Mouse (Mus musculus) intestine, embryonic 14.5 days (tissue): ENCODE measurements around the gene Cyp27a1. TPM values are rescaled to one million over a fixed set of nuclear protein-coding genes. Genes with fewer than 3 reads are reported as not detected.

Experiments used
- ATAC-seq: fragments of 200-750 bp; cut with Nextera tagmentation; replicated peaks from 2 replicates; pipeline ENCODE4 v1.8.0; 2017; ENCODE audit warnings: low read depth, moderate number of reproducible peaks, moderate TSS enrichment, moderate library complexity; ENCODE audit not compliant: low FRiP score, low TSS enrichment
- DNase-seq: peaks from one replicate; pipeline ENCODE4 v3.0.0-alpha.2; 2018; ENCODE audit warnings: low spot score
- H3K27ac ChIP-seq: fragments of 300-500 bp; sonication (generic); 2 replicates; pipeline ENCODE4 v1.5.1; 2014; ENCODE audit warnings: low read depth, mild to moderate bottlenecking, control low read depth
- H3K27me3 ChIP-seq: fragments of 300-500 bp; sonication (generic); replicated peaks from 2 replicates; pipeline ENCODE4 v1.6.1; 2014; ENCODE audit warnings: low read length, control low read depth; ENCODE audit not compliant: control insufficient read depth, insufficient read depth
- H3K36me3 ChIP-seq: fragments of 300-500 bp; sonication (generic); 2 replicates; pipeline ENCODE4 v1.6.1; 2014; ENCODE audit warnings: low read length, control low read depth; ENCODE audit not compliant: control insufficient read depth, insufficient read depth
- H3K4me1 ChIP-seq: fragments of 300-500 bp; sonication (generic); replicated peaks from 2 replicates; pipeline ENCODE4 v1.6.1; 2014; ENCODE audit warnings: low read length, control low read depth, mixed read lengths; ENCODE audit not compliant: control insufficient read depth, insufficient read depth
- H3K4me2 ChIP-seq: fragments of 300-500 bp; sonication (generic); 2 replicates; pipeline ENCODE4 v1.6.1; 2014; ENCODE audit warnings: low read length
- H3K4me3 ChIP-seq: fragments of 300-500 bp; sonication (generic); 2 replicates; pipeline ENCODE4 v1.5.1; 2014; ENCODE audit warnings: low read depth, low read length, control low read depth, mixed read lengths
- H3K9ac ChIP-seq: fragments of 300-500 bp; sonication (generic); 2 replicates; pipeline ENCODE4 v1.6.1; 2014; ENCODE audit warnings: mild to moderate bottlenecking, low read length
- H3K9me3 ChIP-seq: fragments of 300-500 bp; sonication (generic); 2 replicates; pipeline ENCODE4 v1.6.1; 2016; ENCODE audit warnings: low read length, control low read depth; ENCODE audit not compliant: control insufficient read depth
- WGBS: fragments of 180-500 bp; shearing (Covaris S2); extraction: QIAGEN DNeasy Blood & Tissue Kit; methylation state at CpG from one replicate; pipeline ENCODE4 v1.1.7; 2014; 5-methylcytosine and 5-hydroxymethylcytosine counted together
- polyA plus RNA-seq: library from polyadenylated mRNA; unstranded; fragments of >200 nt; fragmentation: Nextera tagmentation; extraction: Ambion mirVana; gene quantifications from 2 replicates; pipeline ENCODE4 v1.2.1, GENCODE M21; 2014

Cyp27a1 gene
- polyA plus RNA-seq, 1 experiment from 2014 or later = 6.4 TPM

GRCm38 (mm10) chr1:74712461-74713098, 794 bp upstream of the Cyp27a1 start:
- Histone ChIP-seq H3K4me3 (peak overlapping the region; percentile 57), H3K4me2 (peak overlapping the region; percentile 98), H3K9ac (peak overlapping the region; percentile 58; the same call in 1 of the 2 replicates), H3K9me3 (no peaks in the 10 kb centered on the region), H3K27ac (no peak overlapping the region), H3K27me3 (no peaks in the 10 kb centered on the region), H3K4me1 (no peaks in the 10 kb centered on the region; the same call in 1 of the 2 replicates), H3K36me3 (no peaks in the 10 kb centered on the region)
- WGBS = 41% methylated on average over 5 of the region's 5 CpGs
- ATAC-seq = no peak
- no peak for DNase-seq

GRCm38 (mm10) chr1:74713859-74714730, 721 bp downstream of the Cyp27a1 start:
- WGBS = 20% methylated on average over 12 of the region's 12 CpGs
- ATAC-seq = peak; percentile 28; the same call in 1 of the 2 replicates

GRCm38 (mm10) chr1:74714967-74715366, 1.6 kb downstream of the Cyp27a1 start:
- WGBS = 65% methylated on average over 2 of the region's 2 CpGs
- no peak overlapping the region for H3K27ac ChIP-seq
- H3K9me3 ChIP-seq = no peaks in the 10 kb centered on the region
- ATAC-seq (no peak), DNase-seq (no peak)
- H3K4me2 ChIP-seq = no peak overlapping the region
- H3K4me1 ChIP-seq = no peaks in the 10 kb centered on the region; the same call in 1 of the 2 replicates
- H3K27me3 ChIP-seq = no peaks in the 10 kb centered on the region
- H3K9ac ChIP-seq = no peak overlapping the region
- no peaks in the 10 kb centered on the region for H3K36me3 ChIP-seq
- H3K4me3 ChIP-seq = no peak overlapping the region

More at GRCm38 (mm10) chr1:74713859-74714730, 721 bp downstream of the Cyp27a1 start:
- Histone ChIP-seq H3K27ac (no peak overlapping the region), H3K4me2 (peak overlapping the region; percentile 98), H3K9me3 (no peaks in the 10 kb centered on the region), H3K4me3 (peak overlapping the region; percentile 57), H3K9ac (peak overlapping the region; percentile 58), H3K36me3 (no peaks in the 10 kb centered on the region), H3K27me3 (no peaks in the 10 kb centered on the region), H3K4me1 (no peaks in the 10 kb centered on the region; the same call in 1 of the 2 replicates)
- no peak for DNase-seq

- no peak for DNase-seq
- no peaks in the 10 kb centered on the region for H3K9me3 ChIP-seq
- 67% methylated on average over 5 of the region's 5 CpGs for WGBS
- no peak overlapping the region for H3K4me2 ChIP-seq
- no peaks in the 10 kb centered on the region for H3K27me3 ChIP-seq
- H3K9ac ChIP-seq = no peak overlapping the region
- no peaks in the 10 kb centered on the region for H3K36me3 ChIP-seq
- ATAC-seq = no peak
- H3K4me1 ChIP-seq = no peaks in the 10 kb centered on the region; the same call in 1 of the 2 replicates
- no peak overlapping the region for H3K4me3 ChIP-seq
- no peak overlapping the region for H3K27ac ChIP-seq
These were observed 2.1 kb downstream of the Cyp27a1 start for GRCm38 (mm10) chr1:74715468-74715867.

GRCm38 (mm10) chr1:74715886-74716285, 2.5 kb downstream of the Cyp27a1 start:
- Histone ChIP-seq H3K4me2 (no peak overlapping the region), H3K4me1 (no peaks in the 10 kb centered on the region; the same call in 1 of the 2 replicates), H3K27ac (no peak overlapping the region), H3K27me3 (no peaks in the 10 kb centered on the region), H3K4me3 (no peak overlapping the region), H3K36me3 (no peaks in the 10 kb centered on the region), H3K9ac (no peak overlapping the region), H3K9me3 (no peaks in the 10 kb centered on the region)
- ATAC-seq (no peak), DNase-seq (no peak)
- WGBS = 83% methylated on average over 6 of the region's 6 CpGs

GRCm38 (mm10) chr1:74718113-74718512, 4.7 kb downstream of the Cyp27a1 start:
- ATAC-seq (no peak), DNase-seq (no peak)
- no peaks in the 10 kb centered on the region for H3K27me3 ChIP-seq
- H3K36me3 ChIP-seq = no peaks in the 10 kb centered on the region
- no peak overlapping the region for H3K9ac ChIP-seq
- no peaks in the 10 kb centered on the region for H3K9me3 ChIP-seq
- H3K4me1 ChIP-seq = no peaks in the 10 kb centered on the region
- H3K27ac ChIP-seq = no peak overlapping the region
- no peak overlapping the region for H3K4me3 ChIP-seq
- H3K4me2 ChIP-seq = no peak overlapping the region
- WGBS = 88% methylated on average over 8 of the region's 8 CpGs

GRCm38 (mm10) chr1:74719281-74719680, 5.9 kb downstream of the Cyp27a1 start:
- ATAC-seq (no peak), DNase-seq (no peak)
- Histone ChIP-seq H3K9me3 (no peaks in the 10 kb centered on the region), H3K9ac (no peak overlapping the region), H3K4me3 (no peak overlapping the region), H3K36me3 (no peaks in the 10 kb centered on the region), H3K4me1 (no peaks in the 10 kb centered on the region), H3K27me3 (no peaks in the 10 kb centered on the region), H3K27ac (no peak overlapping the region), H3K4me2 (no peak overlapping the region)
- 80% methylated on average over 3 of the region's 3 CpGs for WGBS

GRCm38 (mm10) chr1:74721657-74722056, 8.3 kb downstream of the Cyp27a1 start:
- Histone ChIP-seq H3K4me1 (no peaks in the 10 kb centered on the region), H3K27ac (no peak overlapping the region), H3K27me3 (no peaks in the 10 kb centered on the region), H3K4me3 (no peak overlapping the region), H3K9ac (no peak overlapping the region), H3K9me3 (no peaks in the 10 kb centered on the region), H3K4me2 (no peak overlapping the region), H3K36me3 (no peaks in the 10 kb centered on the region)
- ATAC-seq = no peak
- 74% methylated on average over 6 of the region's 6 CpGs for WGBS
- DNase-seq = no peak
